Mouse (Mus musculus) kidney, postnatal 25 days (tissue): ENCODE results near the gene Clec16a.
A peak's percentile ranks its signal among the peaks of the same experiment; 100 is the strongest.

Source experiments
- DNase-seq, 2 experiments: peaks; one replicate each; pipeline ENCODE4 v3.0.0; 2021; ENCODE audit warnings: mixed read lengths in 2 of 2

Clec16a gene

GRCm38 (mm10) chr16:10723816-10724647 is 178.9 kb downstream of the Clec16a start:
- DNase-seq = peak; percentile 39 to 43

- no peak for DNase-seq
Observed at GRCm38 (mm10) chr16:10725156-10725555, 180.0 kb downstream of the Clec16a start.

GRCm38 (mm10) chr16:10727630-10728029 is 182.5 kb downstream of the Clec16a start:
- no peak for DNase-seq

- no peak for DNase-seq
Observed at GRCm38 (mm10) chr16:10728886-10729285, 183.7 kb downstream of the Clec16a start.

GRCm38 (mm10) chr16:10730941-10731340 is 185.8 kb downstream of the Clec16a start:
- no peak for DNase-seq

GRCm38 (mm10) chr16:10731785-10732184 is 186.6 kb downstream of the Clec16a start:
- DNase-seq = no peak

GRCm38 (mm10) chr16:10732421-10732820 is 187.3 kb downstream of the Clec16a start:
- no peak for DNase-seq

- peak; percentile 57 to 60 for DNase-seq
Observed at GRCm38 (mm10) chr16:10735781-10736180, 190.6 kb downstream of the Clec16a start.

GRCm38 (mm10) chr16:10736364-10736763 is 191.2 kb downstream of the Clec16a start:
- DNase-seq = no peak

- DNase-seq = peak; percentile 59 to 81
Observed at GRCm38 (mm10) chr16:10737571-10737970, 192.4 kb downstream of the Clec16a start.

- no peak for DNase-seq
Observed at GRCm38 (mm10) chr16:10738866-10739265, 193.7 kb downstream of the Clec16a start.

- DNase-seq = peak; percentile 33 to 53
Observed at GRCm38 (mm10) chr16:10739854-10740398, 194.8 kb downstream of the Clec16a start.

GRCm38 (mm10) chr16:10741082-10741481 is 195.9 kb downstream of the Clec16a start:
- peak; percentile 26 to 49 for DNase-seq

- DNase-seq = no peak
Observed at GRCm38 (mm10) chr16:10749226-10749625, 204.1 kb downstream of the Clec16a start.

GRCm38 (mm10) chr16:10749824-10750223 is 204.7 kb downstream of the Clec16a start:
- DNase-seq = peak in 1 of 2 experiments; percentile 25

- DNase-seq = no peak
Observed at GRCm38 (mm10) chr16:10754521-10755296, 209.6 kb downstream of the Clec16a start.

- no peak for DNase-seq
Observed at GRCm38 (mm10) chr16:10756168-10756567, 211.0 kb downstream of the Clec16a start.

GRCm38 (mm10) chr16:10761182-10761581 is 216.0 kb downstream of the Clec16a start:
- no peak for DNase-seq

GRCm38 (mm10) chr16:10762569-10763180 is 217.5 kb downstream of the Clec16a start:
- no peak for DNase-seq

GRCm38 (mm10) chr16:10763540-10764264 is 218.6 kb downstream of the Clec16a start:
- DNase-seq = no peak

- DNase-seq = peak in 1 of 2 experiments; percentile 18
Observed at GRCm38 (mm10) chr16:10764323-10764722, 219.2 kb downstream of the Clec16a start.

GRCm38 (mm10) chr16:10767158-10767557 is 222.0 kb downstream of the Clec16a start:
- DNase-seq = peak; percentile 59 to 95
